Mouse (Mus musculus): ENCODE data around the gene Rnf149. TPM values are rescaled to one million over a fixed set of nuclear protein-coding genes. Genes with fewer than 3 reads are reported as not detected.

Gene Rnf149
- polyA plus RNA-seq, 1 experiment: 16.6 TPM

DNA sequence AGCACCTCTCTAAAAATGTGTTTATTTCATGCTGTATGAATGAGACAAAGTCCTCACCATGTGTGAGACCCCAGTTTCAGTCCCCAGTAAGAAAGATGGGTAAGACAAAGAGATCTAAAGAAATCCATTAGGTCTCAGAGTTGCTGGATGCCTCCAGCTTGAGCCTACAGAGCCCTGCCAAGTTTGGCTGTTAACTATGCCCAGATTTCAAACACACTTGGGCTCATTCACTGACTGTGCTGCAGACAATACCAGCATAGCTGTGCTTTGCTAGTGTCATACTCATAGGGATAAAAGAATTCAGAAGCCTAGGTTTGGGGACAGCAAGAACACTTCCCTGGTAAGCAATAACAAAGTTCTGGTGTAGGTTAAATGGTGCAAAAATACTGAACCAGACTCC, 9.1 kb downstream of the Rnf149 start:
- Histone ChIP-seq H3K27ac (ENCODE audit: control insufficient read depth, insufficient read depth, low read length) (no peak overlapping the region), H3K4me1 (replicated peaks; ENCODE audit: control insufficient read depth, insufficient read depth, low read length) (no peaks in the 10 kb centered on the region), H3K36me3 (ENCODE audit: control insufficient read depth, insufficient read depth, low read length) (no peaks in the 10 kb centered on the region), H3K27me3 (ENCODE audit: control insufficient read depth, insufficient read depth, low read length) (no peaks in the 10 kb centered on the region), H3K4me3 (ENCODE audit: control insufficient read depth, insufficient read depth, low read length) (no peak overlapping the region)
- DNase-seq: no peak
- no peak for TF ChIP-seq POLR2A (IDR thresholded peaks at IDR 0.05; ENCODE audit: control insufficient read depth, extremely low read depth, insufficient read depth, low read length, poor library complexity)
- TF ChIP-seq CTCF (IDR thresholded peaks at IDR 0.05; ENCODE audit: borderline replicate concordance, control insufficient read depth, extremely low read depth, insufficient read depth, low read length, poor library complexity): no peak

- Histone ChIP-seq H3K27me3 (ENCODE audit: control insufficient read depth, insufficient read depth, low read length) (no peaks in the 10 kb centered on the region), H3K4me3 (ENCODE audit: control insufficient read depth, insufficient read depth, low read length) (no peak overlapping the region), H3K36me3 (ENCODE audit: control insufficient read depth, insufficient read depth, low read length) (peaks cover 9% of the 10 kb centered on the region; the same call in 1 of the 2 replicates), H3K4me1 (replicated peaks; ENCODE audit: control insufficient read depth, insufficient read depth, low read length) (peaks cover 2% of the 10 kb centered on the region; the same call in 1 of the 2 replicates), H3K27ac (ENCODE audit: control insufficient read depth, insufficient read depth, low read length) (no peak overlapping the region)
- TF ChIP-seq POLR2A (IDR thresholded peaks at IDR 0.05; ENCODE audit: control insufficient read depth, extremely low read depth, insufficient read depth, low read length, poor library complexity) (no peak), CTCF (IDR thresholded peaks at IDR 0.05; ENCODE audit: borderline replicate concordance, control insufficient read depth, extremely low read depth, insufficient read depth, low read length, poor library complexity) (no peak)
- 96% methylated on average over 3 of the region's 3 CpGs for WGBS
- no peak for DNase-seq
These were observed 12.6 kb downstream of the Rnf149 start for GRCm38 (mm10) chr1:39564603-39565002.

- 96% methylated on average over 7 of the region's 7 CpGs for WGBS
- no peak for TF ChIP-seq CTCF (IDR thresholded peaks at IDR 0.05; ENCODE audit: borderline replicate concordance, control insufficient read depth, extremely low read depth, insufficient read depth, low read length, poor library complexity)
- TF ChIP-seq POLR2A (IDR thresholded peaks at IDR 0.05; ENCODE audit: control insufficient read depth, extremely low read depth, insufficient read depth, low read length, poor library complexity): no peak
- Histone ChIP-seq H3K27me3 (ENCODE audit: control insufficient read depth, insufficient read depth, low read length) (no peaks in the 10 kb centered on the region), H3K27ac (ENCODE audit: control insufficient read depth, insufficient read depth, low read length) (no peak overlapping the region), H3K36me3 (ENCODE audit: control insufficient read depth, insufficient read depth, low read length) (peaks cover 12% of the 10 kb centered on the region; the same call in 1 of the 2 replicates), H3K4me3 (ENCODE audit: control insufficient read depth, insufficient read depth, low read length) (no peak overlapping the region), H3K4me1 (replicated peaks; ENCODE audit: control insufficient read depth, insufficient read depth, low read length) (peaks cover 8% of the 10 kb centered on the region)
- DNase-seq: no peak
These were observed 14.0 kb downstream of the Rnf149 start for GRCm38 (mm10) chr1:39563161-39563560.

GRCm38 (mm10) chr1:39561920-39562319, 15.3 kb downstream of the Rnf149 start:
- H3K4me3 ChIP-seq (ENCODE audit: control insufficient read depth, insufficient read depth, low read length): no peak overlapping the region
- H3K27me3 ChIP-seq (ENCODE audit: control insufficient read depth, insufficient read depth, low read length): no peaks in the 10 kb centered on the region
- no peak for TF ChIP-seq CTCF (IDR thresholded peaks at IDR 0.05; ENCODE audit: borderline replicate concordance, control insufficient read depth, extremely low read depth, insufficient read depth, low read length, poor library complexity)
- no peak for TF ChIP-seq POLR2A (IDR thresholded peaks at IDR 0.05; ENCODE audit: control insufficient read depth, extremely low read depth, insufficient read depth, low read length, poor library complexity)
- DNase-seq: no peak
- peaks cover 15% of the 10 kb centered on the region for H3K36me3 ChIP-seq (ENCODE audit: control insufficient read depth, insufficient read depth, low read length)
- peaks cover 8% of the 10 kb centered on the region for H3K4me1 ChIP-seq (replicated peaks; ENCODE audit: control insufficient read depth, insufficient read depth, low read length)
- H3K27ac ChIP-seq (ENCODE audit: control insufficient read depth, insufficient read depth, low read length): no peak overlapping the region
- 95% methylated on average over 1 of the region's 1 CpGs for WGBS

DNA sequence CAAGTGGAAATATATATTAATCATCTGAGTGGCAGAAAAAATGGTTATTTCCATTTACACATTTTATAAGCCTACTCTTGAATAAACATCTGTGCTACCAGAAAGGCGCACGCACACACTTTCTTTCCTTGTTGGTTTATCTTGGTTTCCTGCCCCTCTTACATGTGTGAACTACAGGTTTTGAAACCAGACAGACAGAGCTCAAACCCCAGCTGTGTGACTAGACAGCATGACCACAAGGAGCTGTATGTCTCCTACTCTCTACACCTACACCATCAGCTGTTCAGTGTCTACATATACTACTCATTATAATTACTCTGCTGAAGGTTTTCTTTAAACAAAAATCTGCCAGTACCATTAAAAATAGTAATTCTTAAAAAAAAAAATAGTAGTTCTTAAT, 18.2 kb downstream of the Rnf149 start:
- H3K27me3 ChIP-seq (ENCODE audit: control insufficient read depth, insufficient read depth, low read length): no peaks in the 10 kb centered on the region
- no peak overlapping the region for H3K4me3 ChIP-seq (ENCODE audit: control insufficient read depth, insufficient read depth, low read length)
- H3K27ac ChIP-seq (ENCODE audit: control insufficient read depth, insufficient read depth, low read length): no peak overlapping the region
- WGBS: 6% methylated on average over 2 of the region's 2 CpGs
- H3K4me1 ChIP-seq (replicated peaks; ENCODE audit: control insufficient read depth, insufficient read depth, low read length): peaks cover 16% of the 10 kb centered on the region
- H3K36me3 ChIP-seq (ENCODE audit: control insufficient read depth, insufficient read depth, low read length): peaks cover 16% of the 10 kb centered on the region
- DNase-seq: peak; percentile 26
- TF ChIP-seq CTCF (IDR thresholded peaks at IDR 0.05; ENCODE audit: borderline replicate concordance, control insufficient read depth, extremely low read depth, insufficient read depth, low read length, poor library complexity): no peak
- TF ChIP-seq POLR2A (IDR thresholded peaks at IDR 0.05; ENCODE audit: control insufficient read depth, extremely low read depth, insufficient read depth, low read length, poor library complexity): no peak

- H3K36me3 ChIP-seq (ENCODE audit: control insufficient read depth, insufficient read depth, low read length): peaks cover 27% of the 10 kb centered on the region
- TF ChIP-seq POLR2A (IDR thresholded peaks at IDR 0.05; ENCODE audit: control insufficient read depth, extremely low read depth, insufficient read depth, low read length, poor library complexity) (no peak), CTCF (IDR thresholded peaks at IDR 0.05; ENCODE audit: borderline replicate concordance, control insufficient read depth, extremely low read depth, insufficient read depth, low read length, poor library complexity) (no peak)
- H3K27me3 ChIP-seq (ENCODE audit: control insufficient read depth, insufficient read depth, low read length): no peaks in the 10 kb centered on the region
- peaks cover 16% of the 10 kb centered on the region for H3K4me1 ChIP-seq (replicated peaks; ENCODE audit: control insufficient read depth, insufficient read depth, low read length)
- H3K4me3 ChIP-seq (ENCODE audit: control insufficient read depth, insufficient read depth, low read length): no peak overlapping the region
- H3K27ac ChIP-seq (ENCODE audit: control insufficient read depth, insufficient read depth, low read length): peak overlapping the region; percentile 28
- 48% methylated on average over 9 of the region's 9 CpGs for WGBS
- DNase-seq: no peak
These were observed 21.4 kb downstream of the Rnf149 start for GRCm38 (mm10) chr1:39555556-39556415.
